Mouse (Mus musculus) lung, postnatal 0 days (tissue): ENCODE measurements around the gene Ttc29. TPM values are rescaled to one million over a fixed set of nuclear protein-coding genes. Genes with fewer than 3 reads are reported as not detected.

Experiments used
- ATAC-seq: fragments of 200-750 bp; cut with Nextera tagmentation; 2 replicates; pipeline ENCODE4 v1.8.0; 2017; ENCODE audit warnings: moderate library complexity
- DNase-seq: peaks from one replicate; pipeline ENCODE4 v3.0.0-alpha.2; 2016; ENCODE audit warnings: low spot score
- H3K27ac ChIP-seq: fragments of 300-500 bp; sonication (generic); 2 replicates; pipeline ENCODE4 v1.5.1; 2014; ENCODE audit warnings: antibody characterized with exemption, mild to moderate bottlenecking, low read length, mixed read lengths
- H3K27me3 ChIP-seq: fragments of 300-500 bp; sonication (generic); replicated peaks from 2 replicates; pipeline ENCODE4 v1.6.1; 2014; ENCODE audit warnings: low read length, mixed read lengths; ENCODE audit not compliant: insufficient read depth
- H3K36me3 ChIP-seq: fragments of 300-500 bp; sonication (generic); 2 replicates; pipeline ENCODE4 v1.6.1; 2014; ENCODE audit warnings: low read length, mixed read lengths; ENCODE audit not compliant: insufficient read depth
- H3K4me1 ChIP-seq: fragments of 300-500 bp; sonication (generic); 2 replicates; pipeline ENCODE4 v1.6.1; 2014; ENCODE audit warnings: antibody characterized with exemption, low read depth, low read length, mixed read lengths; ENCODE audit not compliant: insufficient read depth
- H3K4me2 ChIP-seq: fragments of 300-500 bp; sonication (generic); replicated peaks from 2 replicates; pipeline ENCODE4 v1.6.1; 2014; ENCODE audit warnings: low read depth, mild to moderate bottlenecking, low read length, moderate library complexity, mixed read lengths
- H3K4me3 ChIP-seq: fragments of 300-500 bp; sonication (generic); 2 replicates; pipeline ENCODE4 v1.5.1; 2014; ENCODE audit warnings: low read depth, low read length
- H3K9ac ChIP-seq: fragments of 300-500 bp; sonication (generic); replicated peaks from 2 replicates; pipeline ENCODE4 v1.6.1; 2014; ENCODE audit warnings: low read depth, mild to moderate bottlenecking
- H3K9me3 ChIP-seq: fragments of 300-500 bp; sonication (generic); 2 replicates; pipeline ENCODE4 v1.6.1; 2016; ENCODE audit warnings: low read length, mixed read lengths
- CTCF ChIP-seq: IDR thresholded peaks from 2 replicates; pipeline ENCODE4 v1.5.1; 2016; ENCODE audit warnings: antibody characterized with exemption, mild to moderate bottlenecking
- EP300 ChIP-seq: IDR thresholded peaks from 2 replicates; pipeline ENCODE4 v1.6.1; 2016; ENCODE audit warnings: antibody characterized with exemption, mild to moderate bottlenecking, control low read depth
- WGBS: fragments of 180-500 bp; shearing (Covaris S2); extraction: QIAGEN DNeasy Blood & Tissue Kit; methylation state at CpG from one replicate; pipeline ENCODE4 v1.1.7; 2014; 5-methylcytosine and 5-hydroxymethylcytosine counted together
- polyA plus RNA-seq: library from polyadenylated mRNA; unstranded; fragments of >200 nt; fragmentation: Nextera tagmentation; extraction: Ambion mirVana; gene quantifications from 2 replicates; pipeline ENCODE4 v1.2.1, GENCODE M21; 2015

Ttc29 gene
- polyA plus RNA-seq, 1 experiment from 2014 or later, result 5.6 TPM

DNA sequence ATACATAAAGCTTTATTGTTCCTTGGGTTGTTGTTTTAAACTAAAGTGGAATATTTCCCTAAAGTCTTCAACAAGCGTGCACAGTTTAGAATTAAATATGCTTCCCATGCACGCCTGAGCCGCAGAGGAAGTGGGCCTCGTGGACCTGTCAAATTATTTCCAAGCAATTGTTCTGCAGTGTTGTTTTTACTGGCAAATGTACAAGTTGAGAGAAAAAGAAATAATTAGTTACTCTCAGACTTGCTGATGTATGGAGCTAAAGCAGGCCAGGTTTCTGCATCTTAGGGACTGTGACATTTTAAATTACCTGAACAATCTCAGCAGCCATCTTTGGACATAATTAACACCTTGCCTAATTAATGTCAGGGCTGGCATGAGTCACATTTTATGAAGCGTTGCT is 58.3 kb downstream of the Ttc29 start:
- no peaks in the 10 kb centered on the region for H3K4me1 ChIP-seq
- TF ChIP-seq EP300 (no peak), CTCF (no peak)
- H3K9ac ChIP-seq, result no peak overlapping the region
- no peak overlapping the region for H3K27ac ChIP-seq
- H3K9me3 ChIP-seq, result no peaks in the 10 kb centered on the region
- no peak overlapping the region for H3K4me2 ChIP-seq
- WGBS, result 45% methylated on average over 5 of the region's 5 CpGs
- no peaks in the 10 kb centered on the region for H3K27me3 ChIP-seq
- no peaks in the 10 kb centered on the region for H3K36me3 ChIP-seq
- DNase-seq (no peak), ATAC-seq (no peak)
- no peak overlapping the region for H3K4me3 ChIP-seq

GRCm38 (mm10) chr8:78276120-78276519 is 63.0 kb downstream of the Ttc29 start:
- WGBS, result 85% methylated on average over 8 of the region's 8 CpGs

DNA sequence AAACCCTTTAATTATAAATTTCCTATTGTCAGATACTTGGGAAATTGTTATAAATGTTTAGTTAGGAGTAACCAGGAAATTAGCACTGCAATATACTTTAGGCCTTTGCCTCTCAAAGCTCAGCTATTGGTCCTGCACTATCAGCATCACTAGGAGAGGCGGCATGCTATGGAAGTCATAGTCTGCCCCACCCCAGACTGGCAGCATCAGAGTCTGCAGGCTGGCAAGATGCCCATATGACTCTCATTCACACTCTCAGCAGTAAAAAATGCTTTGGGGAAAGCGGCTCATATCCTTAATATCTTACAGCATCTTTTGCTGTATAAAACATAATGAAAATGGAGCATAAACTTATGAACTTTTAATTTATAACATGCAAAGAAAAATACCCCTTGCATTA is 64.3 kb downstream of the Ttc29 start:
- DNase-seq, result no peak
- no peak for TF ChIP-seq EP300
- no peak for TF ChIP-seq CTCF

More at GRCm38 (mm10) chr8:78276120-78276519, 63.0 kb downstream of the Ttc29 start:
- H3K27me3 ChIP-seq, result no peaks in the 10 kb centered on the region
- H3K27ac ChIP-seq, result no peak overlapping the region
- no peak for TF ChIP-seq CTCF
- no peak for TF ChIP-seq EP300
- no peak overlapping the region for H3K9ac ChIP-seq
- H3K9me3 ChIP-seq, result no peaks in the 10 kb centered on the region
- ATAC-seq, result no peak
- no peak for DNase-seq
- H3K4me1 ChIP-seq, result no peaks in the 10 kb centered on the region
- no peaks in the 10 kb centered on the region for H3K36me3 ChIP-seq
- H3K4me3 ChIP-seq, result no peak overlapping the region
- H3K4me2 ChIP-seq, result no peak overlapping the region

GRCm38 (mm10) chr8:78278598-78278997 is 65.5 kb downstream of the Ttc29 start:
- DNase-seq, result no peak
- no peak for TF ChIP-seq EP300
- ATAC-seq, result no peak
- Histone ChIP-seq H3K4me2 (no peak overlapping the region), H3K36me3 (no peaks in the 10 kb centered on the region), H3K9ac (no peak overlapping the region), H3K9me3 (no peaks in the 10 kb centered on the region), H3K4me3 (no peak overlapping the region), H3K27ac (no peak overlapping the region), H3K27me3 (no peaks in the 10 kb centered on the region), H3K4me1 (no peaks in the 10 kb centered on the region)
- 86% methylated on average over 5 of the region's 5 CpGs for WGBS

More for the DNA sequence above, 64.3 kb downstream of the Ttc29 start:
- Histone ChIP-seq H3K27me3 (no peaks in the 10 kb centered on the region), H3K9ac (no peak overlapping the region), H3K36me3 (no peaks in the 10 kb centered on the region), H3K9me3 (no peaks in the 10 kb centered on the region), H3K27ac (no peak overlapping the region), H3K4me3 (no peak overlapping the region), H3K4me2 (no peak overlapping the region), H3K4me1 (no peaks in the 10 kb centered on the region)
- 55% methylated on average over 2 of the region's 2 CpGs for WGBS
- no peak for ATAC-seq

DNA sequence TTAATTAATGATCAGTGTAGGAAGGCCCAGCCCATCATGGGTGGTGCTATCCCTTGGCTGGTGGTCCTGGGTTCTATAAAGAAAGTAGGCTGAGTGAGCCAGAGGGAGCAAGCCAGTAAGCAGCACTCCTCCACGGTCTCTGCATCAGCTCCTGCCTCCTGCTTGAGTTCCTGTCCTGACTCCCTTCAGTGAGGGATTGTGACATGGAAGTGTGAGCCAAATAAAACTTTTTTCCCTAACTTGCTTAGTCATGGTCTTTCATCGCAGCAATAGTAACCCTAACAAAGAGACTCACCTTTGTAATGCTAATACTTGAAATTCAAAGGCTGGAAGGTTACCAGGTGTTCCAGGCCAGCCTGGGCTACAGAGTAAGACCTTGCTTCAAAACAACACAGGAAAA is 71.7 kb downstream of the Ttc29 start:
- Histone ChIP-seq H3K36me3 (no peaks in the 10 kb centered on the region), H3K27ac (no peak overlapping the region), H3K27me3 (no peaks in the 10 kb centered on the region), H3K4me3 (no peak overlapping the region), H3K9ac (no peak overlapping the region), H3K4me1 (no peaks in the 10 kb centered on the region), H3K4me2 (no peak overlapping the region), H3K9me3 (no peaks in the 10 kb centered on the region)
- no peak for DNase-seq
- ATAC-seq, result no peak
- WGBS, result 67% methylated on average over 2 of the region's 2 CpGs
- TF ChIP-seq CTCF (no peak), EP300 (no peak)

DNA sequence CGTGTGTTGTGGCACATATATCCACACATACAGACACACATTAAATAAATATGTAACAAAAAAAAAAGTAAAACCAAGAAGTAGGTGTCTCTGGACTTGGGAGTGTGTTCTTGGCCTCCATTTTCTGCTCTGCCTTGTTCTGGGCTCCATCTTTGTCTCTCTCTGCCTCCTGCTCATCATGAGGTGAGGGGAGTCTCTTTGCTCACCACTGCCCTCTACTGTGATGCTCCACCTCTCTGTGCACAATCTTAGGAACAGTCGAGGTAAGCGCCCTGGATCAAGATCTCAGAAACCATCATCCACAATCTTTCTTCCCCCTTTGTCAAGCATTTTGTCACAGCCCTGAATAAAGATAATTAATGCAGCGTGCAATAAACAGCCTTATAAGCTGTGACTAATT is 72.3 kb downstream of the Ttc29 start:
- Histone ChIP-seq H3K27ac (no peak overlapping the region), H3K27me3 (no peaks in the 10 kb centered on the region), H3K9me3 (no peaks in the 10 kb centered on the region), H3K4me3 (no peak overlapping the region), H3K4me2 (no peak overlapping the region), H3K4me1 (no peaks in the 10 kb centered on the region), H3K9ac (no peak overlapping the region), H3K36me3 (no peaks in the 10 kb centered on the region)
- DNase-seq (no peak), ATAC-seq (no peak)
- TF ChIP-seq CTCF (no peak), EP300 (no peak)
- WGBS, result 74% methylated on average over 4 of the region's 4 CpGs

- WGBS, result 65% methylated on average over 10 of the region's 10 CpGs
- H3K9me3 ChIP-seq, result no peaks in the 10 kb centered on the region
- DNase-seq (no peak), ATAC-seq (no peak)
- no peak overlapping the region for H3K27ac ChIP-seq
- TF ChIP-seq EP300, result no peak
- no peak for TF ChIP-seq CTCF
- H3K4me1 ChIP-seq, result no peaks in the 10 kb centered on the region
- H3K9ac ChIP-seq, result no peak overlapping the region
- no peak overlapping the region for H3K4me2 ChIP-seq
- H3K27me3 ChIP-seq, result no peaks in the 10 kb centered on the region
- H3K36me3 ChIP-seq, result no peaks in the 10 kb centered on the region
- H3K4me3 ChIP-seq, result no peak overlapping the region
Observed at GRCm38 (mm10) chr8:78289374-78289971, 76.4 kb downstream of the Ttc29 start.
